Mouse (Mus musculus) myocyte (in vitro differentiated cells): ENCODE results near the gene Natd1. TPM values are rescaled to one million over a fixed set of nuclear protein-coding genes. Genes with fewer than 3 reads are reported as not detected.

ENCODE experiments used
- H3K27me3 ChIP-seq: one replicate; pipeline ENCODE4 v1.6.1; 2011; ENCODE audit not compliant: control insufficient read depth, insufficient read depth, insufficient read length
- H3K36me3 ChIP-seq: one replicate; pipeline ENCODE4 v1.6.1; 2011; ENCODE audit not compliant: control insufficient read depth, insufficient read depth
- H3K4me2 ChIP-seq: one replicate; pipeline ENCODE4 v1.6.1; 2011; ENCODE audit warnings: low read depth, control low read depth
- H3K4me3 ChIP-seq: one replicate; pipeline ENCODE4 v1.5.1; 2011; ENCODE audit warnings: mild to moderate bottlenecking, control low read depth, moderate library complexity
- H3K79me2 ChIP-seq: one replicate; pipeline ENCODE4 v1.6.1; 2011; ENCODE audit not compliant: control insufficient read depth, insufficient read depth
- H3ac ChIP-seq: one replicate; pipeline ENCODE4 v1.6.1; 2011; ENCODE audit not compliant: control insufficient read depth, insufficient read length
- CEBPB ChIP-seq: IDR thresholded peaks from 2 replicates; pipeline ENCODE4 v1.6.1; 2011; ENCODE audit warnings: mild to moderate bottlenecking, moderate library complexity; ENCODE audit not compliant: poor library complexity, insufficient read depth, severe bottlenecking
- E2F4 ChIP-seq: IDR thresholded peaks from one replicate; pipeline ENCODE4 v1.6.1; 2011; ENCODE audit warnings: mild to moderate bottlenecking, control low read depth, moderate library complexity; ENCODE audit not compliant: insufficient read depth
- MAX ChIP-seq: IDR thresholded peaks from one replicate; pipeline ENCODE4 v1.6.1; 2011; ENCODE audit warnings: low read depth, mild to moderate bottlenecking, control low read depth
- MYOD1 ChIP-seq, 3 experiments: IDR thresholded peaks; one replicate each; pipeline ENCODE4 v1.6.1; 2011; ENCODE audit warnings: control low read depth in 2 of 3, low read depth in 2 of 3, mild to moderate bottlenecking in 2 of 3, moderate library complexity in 1 of 3; ENCODE audit not compliant: insufficient read length in 2 of 3, control insufficient read depth in 1 of 3
- MYOG ChIP-seq, 3 experiments: IDR thresholded peaks; one replicate each; pipeline ENCODE4 v1.6.1; 2011; ENCODE audit warnings: control low read depth in 2 of 3, low read depth in 2 of 3, mild to moderate bottlenecking in 2 of 3; ENCODE audit not compliant: insufficient read length in 2 of 3, control insufficient read depth in 1 of 3, insufficient read depth in 1 of 3
- POLR2A ChIP-seq: IDR thresholded peaks from one replicate; pipeline ENCODE4 v1.6.1; 2011; ENCODE audit warnings: low read depth, mild to moderate bottlenecking, control low read depth, moderate library complexity; ENCODE audit not compliant: insufficient read length
- POLR2AphosphoS2 ChIP-seq: IDR thresholded peaks from one replicate; pipeline ENCODE4 v1.6.1; 2011; ENCODE audit warnings: low read depth, control low read depth; ENCODE audit not compliant: insufficient read length
- REST ChIP-seq: IDR thresholded peaks from one replicate; pipeline ENCODE4 v1.6.1; 2011; ENCODE audit warnings: mild to moderate bottlenecking, control low read depth, moderate library complexity; ENCODE audit not compliant: insufficient read depth, insufficient read length
- SRF ChIP-seq: IDR thresholded peaks from one replicate; pipeline ENCODE4 v1.6.1; 2011; ENCODE audit warnings: low read depth; ENCODE audit not compliant: control insufficient read depth, insufficient read length
- TCF12 ChIP-seq: IDR thresholded peaks from one replicate; pipeline ENCODE4 v1.6.1; 2011; ENCODE audit warnings: mild to moderate bottlenecking, control low read depth; ENCODE audit not compliant: poor library complexity, insufficient read depth, severe bottlenecking
- TCF3 ChIP-seq: IDR thresholded peaks from one replicate; pipeline ENCODE4 v1.6.1; 2011; ENCODE audit warnings: low read depth, control low read depth; ENCODE audit not compliant: insufficient read length
- USF1 ChIP-seq: IDR thresholded peaks from one replicate; pipeline ENCODE4 v1.6.1; 2011; ENCODE audit warnings: low read depth, mild to moderate bottlenecking, control low read depth, moderate library complexity
- polyA plus RNA-seq: library from polyadenylated mRNA; unstranded; fragments of >200 nt; fragmentation: generic; extraction: Trizol; gene quantifications from one replicate; pipeline ENCODE4 v1.2.1, GENCODE M21; 2012; ENCODE audit warnings: missing spikeins

The Natd1 gene
- polyA plus RNA-seq, 1 experiment, result 20.0 TPM

GRCm38 (mm10) chr11:60924498-60924897 lies 9.9 kb upstream of the Natd1 start:
- Histone ChIP-seq H3K36me3 (peaks cover 4% of the 10 kb centered on the region), H3K4me3 (no peak overlapping the region), H3K27me3 (no peaks in the 10 kb centered on the region), H3ac (no peak overlapping the region), H3K4me2 (no peak overlapping the region), H3K79me2 (no peaks in the 10 kb centered on the region)
- no peak for TF ChIP-seq POLR2A
- no peak for TF ChIP-seq REST
- TF ChIP-seq CEBPB, result no peak
- TF ChIP-seq TCF12, result no peak
- no peak for TF ChIP-seq POLR2AphosphoS2
- TF ChIP-seq SRF, result no peak
- TF ChIP-seq USF1, result no peak
- no peak for TF ChIP-seq MAX
- no peak for TF ChIP-seq MYOG (IDR thresholded peaks at IDR 0.05; ENCODE audit: control insufficient read depth in 1 of 3, insufficient read depth in 1 of 3, insufficient read length in 2 of 3, low read depth in 2 of 3)
- TF ChIP-seq TCF3, result no peak
- no peak for TF ChIP-seq MYOD1 (IDR thresholded peaks at IDR 0.05; ENCODE audit: control insufficient read depth in 1 of 3, insufficient read length in 2 of 3, low read depth in 2 of 3)
- TF ChIP-seq E2F4, result no peak

- no peak overlapping the region for H3K4me2 ChIP-seq
- no peak overlapping the region for H3ac ChIP-seq
- no peaks in the 10 kb centered on the region for H3K79me2 ChIP-seq
- peaks cover 4% of the 10 kb centered on the region for H3K36me3 ChIP-seq
- H3K27me3 ChIP-seq, result no peaks in the 10 kb centered on the region
- no peak overlapping the region for H3K4me3 ChIP-seq
- no peak for TF ChIP-seq USF1
- no peak for TF ChIP-seq SRF
- no peak for TF ChIP-seq TCF3
- TF ChIP-seq REST, result no peak
- no peak for TF ChIP-seq MAX
- TF ChIP-seq TCF12, result no peak
- no peak for TF ChIP-seq POLR2AphosphoS2
- TF ChIP-seq POLR2A, result no peak
- no peak for TF ChIP-seq MYOD1 (IDR thresholded peaks at IDR 0.05; ENCODE audit: control insufficient read depth in 1 of 3, insufficient read length in 2 of 3, low read depth in 2 of 3)
- no peak for TF ChIP-seq E2F4
- no peak for TF ChIP-seq MYOG (IDR thresholded peaks at IDR 0.05; ENCODE audit: control insufficient read depth in 1 of 3, insufficient read depth in 1 of 3, insufficient read length in 2 of 3, low read depth in 2 of 3)
- TF ChIP-seq CEBPB, result no peak
Observed at GRCm38 (mm10) chr11:60922964-60923363, 8.4 kb upstream of the Natd1 start.

GRCm38 (mm10) chr11:60922195-60922594 lies 7.6 kb upstream of the Natd1 start:
- no peaks in the 10 kb centered on the region for H3K79me2 ChIP-seq
- no peak overlapping the region for H3ac ChIP-seq
- no peak for TF ChIP-seq TCF3
- no peak for TF ChIP-seq MYOD1 (IDR thresholded peaks at IDR 0.05; ENCODE audit: control insufficient read depth in 1 of 3, insufficient read length in 2 of 3, low read depth in 2 of 3)
- TF ChIP-seq CEBPB, result no peak
- TF ChIP-seq TCF12, result no peak
- TF ChIP-seq REST, result no peak
- no peak for TF ChIP-seq POLR2AphosphoS2
- no peak for TF ChIP-seq MYOG (IDR thresholded peaks at IDR 0.05; ENCODE audit: control insufficient read depth in 1 of 3, insufficient read depth in 1 of 3, insufficient read length in 2 of 3, low read depth in 2 of 3)
- TF ChIP-seq E2F4, result no peak
- no peak for TF ChIP-seq MAX
- no peak overlapping the region for H3K4me2 ChIP-seq
- H3K27me3 ChIP-seq, result no peaks in the 10 kb centered on the region
- peaks cover 4% of the 10 kb centered on the region for H3K36me3 ChIP-seq
- H3K4me3 ChIP-seq, result no peak overlapping the region

GRCm38 (mm10) chr11:60920021-60920420 lies 5.5 kb upstream of the Natd1 start:
- Histone ChIP-seq H3K27me3 (no peaks in the 10 kb centered on the region), H3K4me2 (no peak overlapping the region), H3K36me3 (peaks cover 4% of the 10 kb centered on the region), H3ac (no peak overlapping the region), H3K4me3 (no peak overlapping the region), H3K79me2 (no peaks in the 10 kb centered on the region)
- no peak for TF ChIP-seq E2F4
- no peak for TF ChIP-seq MYOG (IDR thresholded peaks at IDR 0.05; ENCODE audit: control insufficient read depth in 1 of 3, insufficient read depth in 1 of 3, insufficient read length in 2 of 3, low read depth in 2 of 3)
- TF ChIP-seq MAX, result no peak
- TF ChIP-seq USF1, result no peak
- no peak for TF ChIP-seq REST
- TF ChIP-seq POLR2A, result no peak
- TF ChIP-seq TCF3, result no peak
- no peak for TF ChIP-seq CEBPB
- TF ChIP-seq POLR2AphosphoS2, result no peak
- no peak for TF ChIP-seq SRF
- no peak for TF ChIP-seq TCF12
- TF ChIP-seq MYOD1 (IDR thresholded peaks at IDR 0.05; ENCODE audit: control insufficient read depth in 1 of 3, insufficient read length in 2 of 3, low read depth in 2 of 3), result no peak
